Mouse (Mus musculus) layer of hippocampus, adult 9-11 months (tissue): ENCODE data around the gene Apeh.

Experiments
- DNase-seq: peaks from one replicate; pipeline ENCODE4 v3.0.0; 2022

Gene Apeh

GRCm38 (mm10) chr9:108073141-108073930 lies 21.1 kb downstream of the Apeh start:
- no peak for DNase-seq

GRCm38 (mm10) chr9:108072481-108072924 lies 21.9 kb downstream of the Apeh start:
- DNase-seq = no peak

- DNase-seq = no peak
These were observed 22.6 kb downstream of the Apeh start for GRCm38 (mm10) chr9:108071801-108072200.

- no peak for DNase-seq
These were observed 24.9 kb downstream of the Apeh start for GRCm38 (mm10) chr9:108069529-108069928.

- DNase-seq = no peak
These were observed 25.4 kb downstream of the Apeh start for GRCm38 (mm10) chr9:108069007-108069406.

- DNase-seq = peak; percentile 76
These were observed 26.5 kb downstream of the Apeh start for GRCm38 (mm10) chr9:108067900-108068299.

GRCm38 (mm10) chr9:108067199-108067598 lies 27.2 kb downstream of the Apeh start:
- no peak for DNase-seq

- DNase-seq = peak; percentile 63
These were observed 28.9 kb downstream of the Apeh start for GRCm38 (mm10) chr9:108065491-108066011.

GRCm38 (mm10) chr9:108063361-108063760 lies 31.0 kb downstream of the Apeh start:
- no peak for DNase-seq

- no peak for DNase-seq
These were observed 32.3 kb downstream of the Apeh start for GRCm38 (mm10) chr9:108062142-108062541.

- no peak for DNase-seq
These were observed 36.1 kb downstream of the Apeh start for GRCm38 (mm10) chr9:108058291-108058690.

- no peak for DNase-seq
These were observed 37.2 kb downstream of the Apeh start for GRCm38 (mm10) chr9:108057262-108057562.

- no peak for DNase-seq
These were observed 37.8 kb downstream of the Apeh start for GRCm38 (mm10) chr9:108056361-108057261.

GRCm38 (mm10) chr9:108055661-108056237 lies 38.7 kb downstream of the Apeh start:
- no peak for DNase-seq

GRCm38 (mm10) chr9:108055061-108055460 lies 39.3 kb downstream of the Apeh start:
- no peak for DNase-seq

GRCm38 (mm10) chr9:108054331-108055040 lies 39.9 kb downstream of the Apeh start:
- no peak for DNase-seq

GRCm38 (mm10) chr9:108053665-108054225 lies 40.7 kb downstream of the Apeh start:
- DNase-seq = no peak

GRCm38 (mm10) chr9:108052885-108053664 lies 41.3 kb downstream of the Apeh start, which contains the start of gene Amigo3:
Gene Amigo3, plus strand, starts transcription at chr9:108053159.
- DNase-seq = peak; percentile 96

- no peak for DNase-seq
These were observed 42.0 kb downstream of the Apeh start for GRCm38 (mm10) chr9:108052411-108052810.

- DNase-seq = no peak
These were observed 42.5 kb downstream of the Apeh start for GRCm38 (mm10) chr9:108051931-108052220.

- no peak for DNase-seq
These were observed 43.0 kb downstream of the Apeh start for GRCm38 (mm10) chr9:108051184-108051930.
